Mouse (Mus musculus) gastrocnemius, adult 2 months (tissue): ENCODE results near the gene Gpr180. TPM values are rescaled to one million over a fixed set of nuclear protein-coding genes. Genes with fewer than 3 reads are reported as not detected.
"Not testable (repeated sequence)": the region's sequence is repeated elsewhere in the genome, so short reads cannot be mapped to it uniquely, and the experiment has no call there.

ENCODE experiments used
- DNase-seq: peaks from one replicate; pipeline ENCODE4 v3.0.0; 2022
- H3K27ac ChIP-seq: fragments of 200-600 bp; 2 replicates; pipeline ENCODE4 v1.8.1; 2022; ENCODE audit warnings: mild to moderate bottlenecking
- H3K4me3 ChIP-seq: fragments of 200-600 bp; 2 replicates; pipeline ENCODE4 v1.8.1; 2022; ENCODE audit warnings: mild to moderate bottlenecking, moderate library complexity
- CTCF ChIP-seq: fragments of 200-600 bp; IDR thresholded peaks from 2 replicates; pipeline ENCODE4 v1.8.1; 2022; ENCODE audit warnings: antibody characterized with exemption, mild to moderate bottlenecking, moderate library complexity
- intact Hi-C: fragments of 180-260 bp; cut with DNase I; formaldehyde crosslinking; loops from one replicate; pipeline ENCODE4 v1.15.1; 2025
- long read RNA-seq, 2 experiments: library from polyadenylated mRNA; stranded (forward); transcript quantifications; one replicate each; pipeline ENCODE4 v2.0.0; 2021
- total RNA-seq, 2 experiments: library from RNA; stranded (reverse); gene quantifications; 2 replicates each; pipeline ENCODE4 v1.2.3; 2021

Gene Gpr180
- 10 to 100 TPM; 29.3 to 32.8 TPM for total RNA-seq
- long read RNA-seq, experiment 1, transcript Gpr180-201 (9 exons, 1,875 nt), result major isoform, 56 of 75 reads
- long read RNA-seq, experiment 1, partial matches to known transcripts, result 7 of 75 reads
- long read RNA-seq, experiment 1, other reads (novel, unspliced or antisense), result 12 of 75 reads
- long read RNA-seq, experiment 2, transcript Gpr180-201 (9 exons, 1,875 nt), result major isoform, 46 of 70 reads
- long read RNA-seq, experiment 2, partial matches to known transcripts, result 6 of 70 reads
- long read RNA-seq, experiment 2, other reads (novel, unspliced or antisense), result 18 of 70 reads

GRCm38 (mm10) chr14:118136744-118137452 is at the start of gene Gpr180:
TSS of gene Gpr180 (plus strand) at chr14:118137158.
- no peak for TF ChIP-seq CTCF
- Histone ChIP-seq H3K4me3 (peak within 1 kb of the TSS; percentile 99), H3K27ac (peak within 1 kb of the TSS; percentile 92)
- peak; percentile 99 for DNase-seq
- intact Hi-C loops, result no loop called here

DNA sequence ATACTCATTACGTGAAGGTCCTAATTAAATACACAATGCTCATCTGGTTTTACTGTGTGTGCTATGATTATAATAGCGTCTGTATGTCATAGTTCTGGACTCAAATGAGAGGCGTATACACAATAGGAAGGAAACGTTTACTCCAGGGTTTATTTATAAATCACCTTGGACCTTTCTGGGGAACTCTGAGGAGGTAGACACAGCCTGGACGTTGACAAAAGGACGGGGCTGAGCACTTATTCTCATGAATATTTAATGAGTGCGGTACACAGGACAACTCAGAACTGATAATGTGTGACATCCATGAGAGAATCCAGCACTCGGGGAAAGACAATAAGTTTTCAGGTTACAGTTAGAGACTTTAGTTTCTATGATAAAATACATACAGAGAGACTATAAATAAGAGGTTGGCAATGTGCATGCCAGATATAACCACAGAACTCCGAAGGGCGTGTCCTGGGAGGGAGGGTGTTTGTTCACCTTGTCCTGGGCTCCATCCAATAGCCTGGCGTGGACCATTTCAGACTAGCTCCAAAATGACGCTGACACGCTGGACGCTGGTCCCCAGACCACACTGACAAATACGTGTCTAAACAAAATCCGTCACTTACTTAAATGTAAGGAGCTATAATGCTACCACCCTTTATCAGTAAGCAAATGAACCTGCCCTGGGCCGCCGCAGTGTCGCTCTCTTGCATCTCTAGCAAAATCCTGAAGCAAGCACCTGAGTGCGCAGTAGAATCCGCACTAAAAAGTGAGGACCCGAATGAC is 48.3 kb upstream of the Gpr180 start:
- Histone ChIP-seq H3K27ac (peak overlapping the region; percentile 90), H3K4me3 (peak overlapping the region; percentile 95)
- TF ChIP-seq CTCF, result no peak
- DNase-seq, result no peak
- intact Hi-C loops, result loop anchor here (5.0 kb wide), 1 partner anchor 44 kb away; the partner anchor contains the start of gene Tgds

DNA sequence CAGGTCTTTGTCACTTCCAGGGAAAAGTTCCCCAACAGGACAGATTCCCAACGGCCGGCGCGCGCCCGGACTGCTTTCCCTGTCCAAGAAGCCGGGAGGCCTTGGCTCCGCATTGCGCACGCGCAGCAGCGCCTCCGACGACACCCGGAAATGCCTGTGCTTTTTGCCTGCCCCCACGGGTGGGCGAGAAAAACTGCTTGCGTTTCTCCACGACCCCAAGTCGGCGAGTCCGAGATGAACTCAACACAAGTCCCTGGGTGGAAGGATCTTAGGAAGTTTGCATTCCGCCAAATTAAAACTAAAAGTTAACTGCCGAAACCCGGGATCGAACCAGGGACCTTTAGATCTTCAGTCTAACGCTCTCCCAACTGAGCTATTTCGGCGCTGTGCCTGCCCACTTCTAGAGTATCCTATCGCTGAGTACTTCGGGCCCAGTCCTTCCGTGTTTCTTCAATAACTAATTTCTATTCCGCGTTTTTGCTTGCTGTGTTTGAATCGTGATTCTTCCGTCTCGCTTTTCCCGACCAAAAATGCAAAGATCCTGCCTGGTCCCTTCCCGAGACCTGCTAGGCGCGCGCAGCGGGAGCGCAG is 47.6 kb upstream of the Gpr180 start:
- intact Hi-C loops, result loop anchor here (5.0 kb wide), 1 partner anchor 43 kb away; the partner anchor contains the start of gene Tgds
- peak; percentile 95 for DNase-seq
- Histone ChIP-seq H3K27ac (peak overlapping the region; percentile 90), H3K4me3 (peak overlapping the region; percentile 95)
- no peak for TF ChIP-seq CTCF

GRCm38 (mm10) chr14:118089806-118090392 is 47.1 kb upstream of the Gpr180 start:
- intact Hi-C loops, result loop anchor here (5.0 kb wide), 1 partner anchor 42 kb away; the partner anchor contains the start of gene Tgds
- no peak for DNase-seq
- no peak for TF ChIP-seq CTCF
- Histone ChIP-seq H3K4me3 (peak overlapping the region; percentile 95), H3K27ac (peak overlapping the region; percentile 90)

- Histone ChIP-seq H3K27ac (no peak overlapping the region), H3K4me3 (no peak overlapping the region)
- no peak for DNase-seq
- intact Hi-C loops, result no loop called here
- TF ChIP-seq CTCF, result no peak
These were observed 38.7 kb upstream of the Gpr180 start for GRCm38 (mm10) chr14:118098265-118098664.

GRCm38 (mm10) chr14:118101227-118101990 is 35.5 kb upstream of the Gpr180 start:
- intact Hi-C loops, result no loop called here
- H3K4me3 ChIP-seq, result no peak overlapping the region
- DNase-seq, result no peak
- H3K27ac ChIP-seq, result no peak overlapping the region
- no peak for TF ChIP-seq CTCF

- intact Hi-C loops, H3K4me3 ChIP-seq, H3K27ac ChIP-seq, DNase-seq: not testable (repeated sequence)
These were observed 29.5 kb upstream of the Gpr180 start for GRCm38 (mm10) chr14:118107479-118107878.

DNA sequence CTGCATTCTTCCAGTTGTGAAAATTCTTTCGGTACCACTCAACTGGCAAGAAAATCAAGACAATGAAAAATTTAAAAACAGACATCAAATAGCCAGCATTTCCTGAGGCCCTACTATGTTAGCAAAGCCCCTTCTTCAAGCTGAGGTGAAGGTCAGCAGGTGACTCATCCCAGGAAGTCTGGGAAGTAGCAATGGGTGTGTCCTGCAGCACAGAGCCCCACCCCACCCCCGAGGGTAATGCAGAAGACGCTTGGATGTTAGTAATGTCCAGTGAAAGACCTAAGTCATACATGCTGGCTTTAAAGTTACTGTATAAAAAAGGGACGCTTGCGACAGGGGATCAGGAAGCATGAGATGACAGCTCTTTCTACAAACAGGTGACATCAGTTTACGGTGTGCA is 23.8 kb upstream of the Gpr180 start:
- DNase-seq, result no peak
- no peak overlapping the region for H3K4me3 ChIP-seq
- TF ChIP-seq CTCF, result no peak
- H3K27ac ChIP-seq, result no peak overlapping the region
- intact Hi-C loops, result no loop called here

- no peak overlapping the region for H3K4me3 ChIP-seq
- H3K27ac ChIP-seq, result no peak overlapping the region
- intact Hi-C loops, result no loop called here
- DNase-seq, result no peak
- no peak for TF ChIP-seq CTCF
These were observed 12.8 kb upstream of the Gpr180 start for GRCm38 (mm10) chr14:118124129-118124528.

GRCm38 (mm10) chr14:118124771-118125170 is 12.2 kb upstream of the Gpr180 start:
- Histone ChIP-seq H3K4me3 (no peak overlapping the region), H3K27ac (no peak overlapping the region)
- no peak for TF ChIP-seq CTCF
- intact Hi-C loops, result no loop called here
- DNase-seq, result no peak

DNA sequence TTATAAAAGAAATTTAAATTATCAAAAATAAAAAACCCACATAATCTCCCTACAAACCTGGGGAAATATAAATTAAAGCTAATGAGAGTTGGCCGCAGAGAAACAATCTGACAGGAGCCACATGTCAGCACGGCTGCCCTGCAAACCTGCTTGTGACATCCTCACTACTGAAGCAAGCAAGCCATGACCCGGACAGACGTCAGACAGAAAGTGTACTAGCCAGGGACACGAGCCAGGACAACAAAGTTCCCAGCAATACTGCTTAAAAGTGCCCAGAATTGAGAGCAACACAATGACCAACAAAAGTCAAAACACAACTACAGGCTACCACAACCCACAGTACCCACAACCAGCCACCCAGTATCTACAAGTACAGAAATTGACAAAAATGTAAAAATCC is 10.7 kb upstream of the Gpr180 start:
- no peak for TF ChIP-seq CTCF
- Histone ChIP-seq H3K27ac (no peak overlapping the region), H3K4me3 (no peak overlapping the region)
- no peak for DNase-seq
- intact Hi-C loops, result no loop called here
